Mouse (Mus musculus) gastrocnemius, postnatal 10 days (tissue): ENCODE results near the gene Phka1. TPM values are rescaled to one million over a fixed set of nuclear protein-coding genes. Genes with fewer than 3 reads are reported as not detected.

ENCODE experiments used
- DNase-seq: peaks from one replicate; pipeline ENCODE4 v3.0.0; 2021; ENCODE audit warnings: mixed read lengths
- total RNA-seq, 2 experiments: library from RNA; stranded (reverse); gene quantifications; 2 replicates each; pipeline ENCODE4 v1.2.3; 2021

Gene Phka1
- total RNA-seq, 2 experiments from 2014 or later = 58.1 to 85.2 TPM

DNA sequence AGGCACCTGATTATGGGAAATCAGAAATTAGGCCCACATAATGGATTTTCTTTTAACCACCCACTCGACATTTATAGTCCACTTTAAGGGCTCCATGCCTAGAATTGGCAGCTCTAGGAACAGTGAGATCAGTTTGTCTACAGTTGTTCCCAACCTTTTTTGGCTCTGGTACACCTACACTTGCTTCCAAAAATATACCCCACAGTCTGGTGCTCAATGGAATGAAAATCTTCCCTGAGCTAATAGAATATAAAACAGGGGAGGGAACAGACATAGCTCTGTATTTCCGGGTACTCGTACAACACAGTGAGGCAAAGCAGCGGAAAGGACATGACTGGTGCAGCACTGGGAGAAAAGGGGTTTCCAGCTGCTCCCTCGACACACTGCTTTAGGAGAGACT, 168.5 kb downstream of the Phka1 start:
- DNase-seq = no peak

Other genes starting within 250 kb of the Phka1 start
- gene Hdac8, start 138.9 kb downstream of the Phka1 start, total RNA-seq = 1 to 10 TPM; 3.2 to 4.9 TPM
- gene Gm3880, start 42.7 kb upstream of the Phka1 start, total RNA-seq = not detected
- not detected for gene Gm9112, start 63.4 kb upstream of the Phka1 start, total RNA-seq
- not detected for gene Dmrtc1b, start 63.6 kb upstream of the Phka1 start, total RNA-seq
- not detected for gene Dmrtc1c1, start 158.7 kb upstream of the Phka1 start, total RNA-seq
- gene Dmrtc1c2, start 210.4 kb upstream of the Phka1 start, total RNA-seq = not detected
- not detected for gene 1700031F05Rik, start 223.7 kb upstream of the Phka1 start, total RNA-seq